Mouse (Mus musculus) layer of hippocampus, adult 18-20 months (tissue): ENCODE data around the gene Pde4d. TPM values are rescaled to one million over a fixed set of nuclear protein-coding genes. Genes with fewer than 3 reads are reported as not detected.

Source experiments
- DNase-seq, 2 experiments: peaks; one replicate each; pipeline ENCODE4 v3.0.0; 2022; ENCODE audit warnings: low spot score in 2 of 2
- total RNA-seq, 2 experiments: library from RNA; stranded (reverse); gene quantifications; 2 replicates each; pipeline ENCODE4 v1.2.3; 2021

The Pde4d gene
- total RNA-seq, 2 experiments from 2014 or later, result 67.4 to 71.2 TPM

- no peak for DNase-seq
Observed at GRCm38 (mm10) chr13:109683001-109683400, 1233.3 kb downstream of the Pde4d start.

GRCm38 (mm10) chr13:109684985-109685295 is 1235.2 kb downstream of the Pde4d start:
- no peak for DNase-seq

- DNase-seq, result peak; percentile 19 to 46
Observed at GRCm38 (mm10) chr13:109685296-109686115, 1235.8 kb downstream of the Pde4d start.

- DNase-seq, result no peak
Observed at GRCm38 (mm10) chr13:109686116-109686876, 1236.5 kb downstream of the Pde4d start.

- no peak for DNase-seq
Observed at GRCm38 (mm10) chr13:109686906-109687305, 1237.2 kb downstream of the Pde4d start.

- DNase-seq, result no peak
Observed at GRCm38 (mm10) chr13:109688195-109688594, 1238.4 kb downstream of the Pde4d start.

- DNase-seq, result no peak
Observed at GRCm38 (mm10) chr13:109689176-109689575, 1239.4 kb downstream of the Pde4d start.

- DNase-seq, result peak in 1 of 2 experiments; percentile 22
Observed at GRCm38 (mm10) chr13:109690558-109690957, 1240.8 kb downstream of the Pde4d start.

- no peak for DNase-seq
Observed at GRCm38 (mm10) chr13:109692851-109693250, 1243.1 kb downstream of the Pde4d start.

GRCm38 (mm10) chr13:109693769-109694168 is 1244.0 kb downstream of the Pde4d start:
- DNase-seq, result no peak

GRCm38 (mm10) chr13:109694293-109694692 is 1244.5 kb downstream of the Pde4d start:
- no peak for DNase-seq

- no peak for DNase-seq
Observed at GRCm38 (mm10) chr13:109695098-109695497, 1245.3 kb downstream of the Pde4d start.

- DNase-seq, result no peak
Observed at GRCm38 (mm10) chr13:109706141-109706540, 1256.4 kb downstream of the Pde4d start.

- DNase-seq, result no peak
Observed at GRCm38 (mm10) chr13:109706579-109706978, 1256.8 kb downstream of the Pde4d start.

- DNase-seq, result no peak
Observed at GRCm38 (mm10) chr13:109707154-109707553, 1257.4 kb downstream of the Pde4d start.

- no peak for DNase-seq
Observed at GRCm38 (mm10) chr13:109708326-109708725, 1258.6 kb downstream of the Pde4d start.

GRCm38 (mm10) chr13:109714581-109714980 is 1264.8 kb downstream of the Pde4d start:
- no peak for DNase-seq

- no peak for DNase-seq
Observed at GRCm38 (mm10) chr13:109715321-109715720, 1265.6 kb downstream of the Pde4d start.

GRCm38 (mm10) chr13:109720127-109720713 is 1270.5 kb downstream of the Pde4d start:
- no peak for DNase-seq

GRCm38 (mm10) chr13:109722237-109723119 is 1272.7 kb downstream of the Pde4d start:
- DNase-seq, result no peak

- DNase-seq, result no peak
Observed at GRCm38 (mm10) chr13:109727346-109727745, 1277.6 kb downstream of the Pde4d start.
